Mouse (Mus musculus): Measurements from ENCODE around the gene Usp37. TPM values are rescaled to one million over a fixed set of nuclear protein-coding genes. Genes with fewer than 3 reads are reported as not detected.
"Not testable (repeated sequence)": the region's sequence is repeated elsewhere in the genome, so short reads cannot be mapped to it uniquely, and the experiment has no call there.

Gene Usp37
- total and polyA plus RNA-seq, 2 experiments from 2014 or later = 18.5 to 19.3 TPM

GRCm38 (mm10) chr1:74397919-74398451 is 146.1 kb downstream of the Usp37 start:
- Histone ChIP-seq H3K27me3 (ENCODE audit: insufficient read depth, low read length) (no peaks in the 10 kb centered on the region), H3K9ac (replicated peaks; ENCODE audit: low read length, poor library complexity, severe bottlenecking) (peak overlapping the region; percentile 44), H3K4me1 (ENCODE audit: insufficient read depth, low read length) (no peaks in the 10 kb centered on the region), H3K27ac (ENCODE audit: low read depth, low read length) (peak overlapping the region; percentile 44), H3K36me3 (ENCODE audit: insufficient read depth, low read length) (no peaks in the 10 kb centered on the region), H3K4me3 (ENCODE audit: low read depth, low read length) (peak overlapping the region; percentile 45), H3K9me3 (ENCODE audit: low read length) (no peaks in the 10 kb centered on the region), H3K4me2 (ENCODE audit: low read depth, low read length, poor library complexity, severe bottlenecking) (peak overlapping the region; percentile 76)
- peak; percentile 71 for DNase-seq (ENCODE audit: low spot score)
- TF ChIP-seq CTCF (IDR thresholded peaks at IDR 0.05) = peak; percentile 77
- ATAC-seq (ENCODE audit: low FRiP score) = peak; percentile 17; the same call in 1 of the 2 replicates
- WGBS = 4% methylated on average over 11 of the region's 11 CpGs

- peaks cover 1% of the 10 kb centered on the region; the same call in 1 of the 2 replicates for H3K4me1 ChIP-seq (ENCODE audit: insufficient read depth, low read length)
- H3K9me3 ChIP-seq (ENCODE audit: low read length) = no peaks in the 10 kb centered on the region
- H3K27ac ChIP-seq (ENCODE audit: low read depth, low read length) = peak overlapping the region; percentile 44
- peak; percentile 80 for TF ChIP-seq CTCF (IDR thresholded peaks at IDR 0.05)
- peak overlapping the region; percentile 44 for H3K9ac ChIP-seq (replicated peaks; ENCODE audit: low read length, poor library complexity, severe bottlenecking)
- DNase-seq (ENCODE audit: low spot score) = peak; percentile 92
- under 1% methylated on average over 39 of the region's 41 CpGs for WGBS
- H3K4me2 ChIP-seq (ENCODE audit: low read depth, low read length, poor library complexity, severe bottlenecking) = peak overlapping the region; percentile 76
- no peaks in the 10 kb centered on the region for H3K36me3 ChIP-seq (ENCODE audit: insufficient read depth, low read length)
- ATAC-seq (ENCODE audit: low FRiP score) = peak; percentile 83
- H3K4me3 ChIP-seq (ENCODE audit: low read depth, low read length) = peak overlapping the region; percentile 45
- no peaks in the 10 kb centered on the region for H3K27me3 ChIP-seq (ENCODE audit: insufficient read depth, low read length)
Measured at GRCm38 (mm10) chr1:74397268-74397918, 146.7 kb downstream of the Usp37 start.

GRCm38 (mm10) chr1:74396456-74397222 is 147.4 kb downstream of the Usp37 start:
- not testable (repeated sequence) for DNase-seq (ENCODE audit: low spot score); H3K9me3 ChIP-seq (ENCODE audit: low read length); H3K27me3 ChIP-seq (ENCODE audit: insufficient read depth, low read length); H3K4me1 ChIP-seq (ENCODE audit: insufficient read depth, low read length); ATAC-seq (ENCODE audit: low FRiP score); H3K27ac ChIP-seq (ENCODE audit: low read depth, low read length); H3K9ac ChIP-seq (replicated peaks; ENCODE audit: low read length, poor library complexity, severe bottlenecking); H3K36me3 ChIP-seq (ENCODE audit: insufficient read depth, low read length)
- Histone ChIP-seq H3K4me2 (ENCODE audit: low read depth, low read length, poor library complexity, severe bottlenecking) (peak overlapping the region; percentile 76), H3K4me3 (ENCODE audit: low read depth, low read length) (peak overlapping the region; percentile 45)
- WGBS = 14% methylated on average over 11 of the region's 12 CpGs

GRCm38 (mm10) chr1:74395290-74395689 is 148.8 kb downstream of the Usp37 start:
- no peak overlapping the region for H3K4me2 ChIP-seq (ENCODE audit: low read depth, low read length, poor library complexity, severe bottlenecking)
- H3K9me3 ChIP-seq (ENCODE audit: low read length) = no peaks in the 10 kb centered on the region
- TF ChIP-seq CTCF (IDR thresholded peaks at IDR 0.05) = no peak
- no peak overlapping the region for H3K27ac ChIP-seq (ENCODE audit: low read depth, low read length)
- no peak overlapping the region for H3K9ac ChIP-seq (replicated peaks; ENCODE audit: low read length, poor library complexity, severe bottlenecking)
- DNase-seq (ENCODE audit: low spot score) (no peak), ATAC-seq (ENCODE audit: low FRiP score) (no peak)
- H3K27me3 ChIP-seq (ENCODE audit: insufficient read depth, low read length) = 0 out of 2 replicates have a peak, but pooled peaks cover 6% of the 10 kb centered on the region
- no peak overlapping the region for H3K4me3 ChIP-seq (ENCODE audit: low read depth, low read length)
- peaks cover 6% of the 10 kb centered on the region for H3K4me1 ChIP-seq (ENCODE audit: insufficient read depth, low read length)
- H3K36me3 ChIP-seq (ENCODE audit: insufficient read depth, low read length) = no peaks in the 10 kb centered on the region
- 84% methylated on average over 12 of the region's 13 CpGs for WGBS

GRCm38 (mm10) chr1:74394858-74395257 is 149.2 kb downstream of the Usp37 start:
- TF ChIP-seq CTCF (IDR thresholded peaks at IDR 0.05) = no peak
- DNase-seq (ENCODE audit: low spot score) (no peak), ATAC-seq (ENCODE audit: low FRiP score) (no peak)
- WGBS = 97% methylated on average over 15 of the region's 15 CpGs
- H3K27me3 ChIP-seq (ENCODE audit: insufficient read depth, low read length) = 0 out of 2 replicates have a peak, but pooled peaks cover 10% of the 10 kb centered on the region
- no peak overlapping the region for H3K9ac ChIP-seq (replicated peaks; ENCODE audit: low read length, poor library complexity, severe bottlenecking)
- H3K36me3 ChIP-seq (ENCODE audit: insufficient read depth, low read length) = no peaks in the 10 kb centered on the region
- H3K4me1 ChIP-seq (ENCODE audit: insufficient read depth, low read length) = peaks cover 6% of the 10 kb centered on the region
- H3K27ac ChIP-seq (ENCODE audit: low read depth, low read length) = no peak overlapping the region
- no peak overlapping the region for H3K4me2 ChIP-seq (ENCODE audit: low read depth, low read length, poor library complexity, severe bottlenecking)
- H3K4me3 ChIP-seq (ENCODE audit: low read depth, low read length) = no peak overlapping the region
- no peaks in the 10 kb centered on the region for H3K9me3 ChIP-seq (ENCODE audit: low read length)

GRCm38 (mm10) chr1:74394311-74394710 is 149.8 kb downstream of the Usp37 start:
- H3K27ac ChIP-seq (ENCODE audit: low read depth, low read length) = no peak overlapping the region
- WGBS = 93% methylated on average over 9 of the region's 9 CpGs
- no peak overlapping the region for H3K4me2 ChIP-seq (ENCODE audit: low read depth, low read length, poor library complexity, severe bottlenecking)
- no peaks in the 10 kb centered on the region for H3K9me3 ChIP-seq (ENCODE audit: low read length)
- H3K36me3 ChIP-seq (ENCODE audit: insufficient read depth, low read length) = no peaks in the 10 kb centered on the region
- no peak overlapping the region for H3K9ac ChIP-seq (replicated peaks; ENCODE audit: low read length, poor library complexity, severe bottlenecking)
- H3K4me1 ChIP-seq (ENCODE audit: insufficient read depth, low read length) = peaks cover 6% of the 10 kb centered on the region
- H3K27me3 ChIP-seq (ENCODE audit: insufficient read depth, low read length) = 0 out of 2 replicates have a peak, but pooled peaks cover 13% of the 10 kb centered on the region
- DNase-seq (ENCODE audit: low spot score) (no peak), ATAC-seq (ENCODE audit: low FRiP score) (no peak)
- no peak for TF ChIP-seq CTCF (IDR thresholded peaks at IDR 0.05)
- H3K4me3 ChIP-seq (ENCODE audit: low read depth, low read length) = no peak overlapping the region

All from midbrain, postnatal 0 days (tissue).